Mouse (Mus musculus) E14TG2a.4 (cell line): ENCODE measurements around the gene Tub.

Experiments used
- CTCF ChIP-seq: conservative IDR thresholded peaks from 2 replicates; pipeline ENCODE4 v1.5.1; 2014; ENCODE audit warnings: low read length
- NANOG ChIP-seq: IDR thresholded peaks from 2 replicates; pipeline ENCODE4 v1.6.1; 2014; ENCODE audit warnings: borderline replicate concordance, low read length, mixed read lengths
- POU5F1 ChIP-seq: IDR thresholded peaks from 2 replicates; pipeline ENCODE4 v1.6.1; 2014; ENCODE audit warnings: low read length, borderline replicate concordance

DNA sequence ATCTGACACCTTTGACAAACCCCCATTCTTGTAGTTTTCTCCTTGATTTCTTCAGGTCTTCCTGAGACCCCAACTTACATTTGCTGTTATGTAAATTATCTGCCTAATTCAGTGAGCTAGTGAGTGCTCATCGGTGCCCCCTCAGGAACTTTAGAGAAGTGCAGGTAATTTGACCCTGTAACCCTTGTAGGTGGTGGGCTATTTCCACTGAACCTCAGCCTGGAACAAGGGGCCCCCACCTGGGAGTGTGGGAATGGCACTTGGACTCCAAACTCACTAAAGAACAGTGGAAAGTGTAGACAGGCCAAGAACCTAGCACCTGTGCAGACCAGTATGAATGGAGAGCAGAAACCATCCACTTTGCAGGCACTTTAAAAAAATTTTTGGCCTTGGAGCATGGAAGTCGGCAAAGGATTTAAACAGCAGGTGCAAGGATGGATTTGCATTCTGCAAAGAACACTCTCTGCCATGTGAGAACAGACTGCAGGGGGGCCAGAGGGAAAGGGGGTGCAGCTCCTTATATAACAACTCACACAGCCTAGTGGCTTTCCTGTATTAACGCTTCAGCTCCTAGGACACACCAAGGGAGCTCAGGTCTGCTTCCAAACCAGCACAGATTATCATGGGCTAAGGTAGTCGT lies 50.3 kb downstream of the Tub start:
- TF ChIP-seq CTCF = peak; percentile 63
- TF ChIP-seq NANOG = no peak
- no peak for TF ChIP-seq POU5F1
